Mouse (Mus musculus) cerebellum, adult 2 months (tissue): ENCODE data around the gene Proser2.

Source experiments
- CTCF ChIP-seq: fragments of 200-500 bp; IDR thresholded peaks from 2 replicates; pipeline ENCODE4 v1.5.1; 2011; ENCODE audit warnings: low read depth, mild to moderate bottlenecking, control low read depth, low read length, moderate library complexity, borderline replicate concordance; ENCODE audit not compliant: insufficient read depth
- POLR2A ChIP-seq: fragments of 200-500 bp; IDR thresholded peaks from 2 replicates; pipeline ENCODE4 v1.6.1; 2011; ENCODE audit warnings: low read length, control low read depth, borderline replicate concordance; ENCODE audit not compliant: insufficient read depth

DNA sequence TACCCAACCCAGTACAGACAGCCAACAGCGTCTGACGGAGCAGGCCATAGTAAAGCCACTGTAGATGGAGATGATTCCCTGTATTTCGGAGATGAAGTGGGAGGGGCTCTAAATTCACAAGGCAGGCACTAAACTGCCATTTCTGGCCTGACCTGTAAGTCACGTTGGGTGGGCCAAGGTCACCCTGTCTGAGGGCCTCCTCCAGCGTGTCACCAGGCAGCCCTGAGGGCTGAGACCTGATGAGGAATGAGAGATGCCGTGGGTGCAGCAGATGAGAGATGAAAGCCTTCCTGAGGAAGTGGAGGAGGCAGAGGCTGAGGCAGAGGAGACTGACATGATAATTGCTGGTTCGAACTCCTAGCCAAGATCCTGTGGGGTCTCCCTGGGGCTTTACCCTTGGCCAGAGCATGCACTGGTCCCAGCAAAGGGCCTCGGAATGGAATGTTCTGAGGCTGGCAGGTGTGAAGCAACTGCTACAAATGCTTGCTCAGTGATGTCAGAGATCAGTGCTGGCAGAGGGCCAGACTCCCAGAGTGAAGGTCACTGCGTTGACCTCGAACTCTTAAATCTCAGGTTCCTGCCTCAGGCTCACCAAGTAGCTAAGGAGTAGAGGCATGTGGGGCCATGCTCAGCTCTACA is 55.0 kb downstream of the Proser2 start:
- TF ChIP-seq CTCF (no peak), POLR2A (no peak)
